Mouse (Mus musculus): Measurements from ENCODE around the gene 4930556J24Rik.
"Not testable (repeated sequence)": the region's sequence is repeated elsewhere in the genome, so short reads cannot be mapped to it uniquely, and the experiment has no call there.

4930556J24Rik gene

GRCm38 (mm10) chr11:3976678-3977077, at the start of gene 4930556J24Rik:
TSS of gene 4930556J24Rik (minus strand) at chr11:3976778.
- no peak for DNase-seq (ENCODE audit: low read depth, low spot score)
- Histone ChIP-seq H3K27me3 (ENCODE audit: control insufficient read depth, insufficient read depth, low read length, poor library complexity, severe bottlenecking) (no peaks in the 10 kb centered on the region), H3K36me3 (ENCODE audit: control insufficient read depth, insufficient read depth, low read length, poor library complexity, severe bottlenecking) (peaks cover 27% of the 10 kb centered on the region)

GRCm38 (mm10) chr11:4023321-4023720, 46.7 kb upstream of the 4930556J24Rik start:
- Histone ChIP-seq H3K36me3 (ENCODE audit: control insufficient read depth, insufficient read depth, low read length, poor library complexity, severe bottlenecking) (no peaks in the 10 kb centered on the region), H3K27me3 (ENCODE audit: control insufficient read depth, insufficient read depth, low read length, poor library complexity, severe bottlenecking) (no peaks in the 10 kb centered on the region)
- DNase-seq (ENCODE audit: low read depth, low spot score), result no peak

GRCm38 (mm10) chr11:4022111-4022510, 45.5 kb upstream of the 4930556J24Rik start:
- H3K36me3 ChIP-seq (ENCODE audit: control insufficient read depth, insufficient read depth, low read length, poor library complexity, severe bottlenecking); DNase-seq (ENCODE audit: low read depth, low spot score); H3K27me3 ChIP-seq (ENCODE audit: control insufficient read depth, insufficient read depth, low read length, poor library complexity, severe bottlenecking): not testable (repeated sequence)

- DNase-seq (ENCODE audit: low read depth, low spot score); H3K36me3 ChIP-seq (ENCODE audit: control insufficient read depth, insufficient read depth, low read length, poor library complexity, severe bottlenecking); H3K27me3 ChIP-seq (ENCODE audit: control insufficient read depth, insufficient read depth, low read length, poor library complexity, severe bottlenecking): not testable (repeated sequence)
These were observed 39.2 kb upstream of the 4930556J24Rik start for GRCm38 (mm10) chr11:4015796-4016195.

- Histone ChIP-seq H3K36me3 (ENCODE audit: control insufficient read depth, insufficient read depth, low read length, poor library complexity, severe bottlenecking) (no peaks in the 10 kb centered on the region), H3K27me3 (ENCODE audit: control insufficient read depth, insufficient read depth, low read length, poor library complexity, severe bottlenecking) (no peaks in the 10 kb centered on the region)
- DNase-seq (ENCODE audit: low read depth, low spot score), result no peak
These were observed 36.0 kb upstream of the 4930556J24Rik start for GRCm38 (mm10) chr11:4012616-4013015.

- no peak for DNase-seq (ENCODE audit: low read depth, low spot score)
- Histone ChIP-seq H3K36me3 (ENCODE audit: control insufficient read depth, insufficient read depth, low read length, poor library complexity, severe bottlenecking) (no peaks in the 10 kb centered on the region), H3K27me3 (ENCODE audit: control insufficient read depth, insufficient read depth, low read length, poor library complexity, severe bottlenecking) (no peaks in the 10 kb centered on the region)
These were observed 29.9 kb upstream of the 4930556J24Rik start for GRCm38 (mm10) chr11:4006462-4006861.

- H3K36me3 ChIP-seq (ENCODE audit: control insufficient read depth, insufficient read depth, low read length, poor library complexity, severe bottlenecking), result no peaks in the 10 kb centered on the region
- DNase-seq (ENCODE audit: low read depth, low spot score), result no peak
- no peaks in the 10 kb centered on the region for H3K27me3 ChIP-seq (ENCODE audit: control insufficient read depth, insufficient read depth, low read length, poor library complexity, severe bottlenecking)
These were observed 28.7 kb upstream of the 4930556J24Rik start for GRCm38 (mm10) chr11:4005220-4005805.

- H3K27me3 ChIP-seq (ENCODE audit: control insufficient read depth, insufficient read depth, low read length, poor library complexity, severe bottlenecking), result no peaks in the 10 kb centered on the region
- peak; percentile 67 for DNase-seq (ENCODE audit: low read depth, low spot score)
- H3K36me3 ChIP-seq (ENCODE audit: control insufficient read depth, insufficient read depth, low read length, poor library complexity, severe bottlenecking), result no peaks in the 10 kb centered on the region
These were observed 25.0 kb upstream of the 4930556J24Rik start for GRCm38 (mm10) chr11:4001603-4002002.

GRCm38 (mm10) chr11:3999547-3999946, 23.0 kb upstream of the 4930556J24Rik start:
- Histone ChIP-seq H3K27me3 (ENCODE audit: control insufficient read depth, insufficient read depth, low read length, poor library complexity, severe bottlenecking) (no peaks in the 10 kb centered on the region), H3K36me3 (ENCODE audit: control insufficient read depth, insufficient read depth, low read length, poor library complexity, severe bottlenecking) (no peaks in the 10 kb centered on the region)
- DNase-seq (ENCODE audit: low read depth, low spot score), result no peak

GRCm38 (mm10) chr11:3997978-3998720, 21.6 kb upstream of the 4930556J24Rik start:
- H3K36me3 ChIP-seq (ENCODE audit: control insufficient read depth, insufficient read depth, low read length, poor library complexity, severe bottlenecking), result no peaks in the 10 kb centered on the region
- H3K27me3 ChIP-seq (ENCODE audit: control insufficient read depth, insufficient read depth, low read length, poor library complexity, severe bottlenecking), result no peaks in the 10 kb centered on the region
- DNase-seq (ENCODE audit: low read depth, low spot score), result peak; percentile 35

- no peaks in the 10 kb centered on the region for H3K27me3 ChIP-seq (ENCODE audit: control insufficient read depth, insufficient read depth, low read length, poor library complexity, severe bottlenecking)
- H3K36me3 ChIP-seq (ENCODE audit: control insufficient read depth, insufficient read depth, low read length, poor library complexity, severe bottlenecking), result no peaks in the 10 kb centered on the region
- DNase-seq (ENCODE audit: low read depth, low spot score), result no peak
These were observed 20.3 kb upstream of the 4930556J24Rik start for GRCm38 (mm10) chr11:3996840-3997239.

- Histone ChIP-seq H3K27me3 (ENCODE audit: control insufficient read depth, insufficient read depth, low read length, poor library complexity, severe bottlenecking) (no peaks in the 10 kb centered on the region), H3K36me3 (ENCODE audit: control insufficient read depth, insufficient read depth, low read length, poor library complexity, severe bottlenecking) (no peaks in the 10 kb centered on the region)
- no peak for DNase-seq (ENCODE audit: low read depth, low spot score)
These were observed 18.9 kb upstream of the 4930556J24Rik start for GRCm38 (mm10) chr11:3995511-3995910.

GRCm38 (mm10) chr11:3993914-3994313, 17.3 kb upstream of the 4930556J24Rik start:
- H3K27me3 ChIP-seq (ENCODE audit: control insufficient read depth, insufficient read depth, low read length, poor library complexity, severe bottlenecking), result no peaks in the 10 kb centered on the region
- DNase-seq (ENCODE audit: low read depth, low spot score), result no peak
- no peaks in the 10 kb centered on the region for H3K36me3 ChIP-seq (ENCODE audit: control insufficient read depth, insufficient read depth, low read length, poor library complexity, severe bottlenecking)

GRCm38 (mm10) chr11:3993132-3993531, 16.6 kb upstream of the 4930556J24Rik start:
- H3K36me3 ChIP-seq (ENCODE audit: control insufficient read depth, insufficient read depth, low read length, poor library complexity, severe bottlenecking), result no peaks in the 10 kb centered on the region
- no peak for DNase-seq (ENCODE audit: low read depth, low spot score)
- H3K27me3 ChIP-seq (ENCODE audit: control insufficient read depth, insufficient read depth, low read length, poor library complexity, severe bottlenecking), result no peaks in the 10 kb centered on the region

GRCm38 (mm10) chr11:3989748-3990147, 13.2 kb upstream of the 4930556J24Rik start:
- no peaks in the 10 kb centered on the region for H3K27me3 ChIP-seq (ENCODE audit: control insufficient read depth, insufficient read depth, low read length, poor library complexity, severe bottlenecking)
- H3K36me3 ChIP-seq (ENCODE audit: control insufficient read depth, insufficient read depth, low read length, poor library complexity, severe bottlenecking), result no peaks in the 10 kb centered on the region
- no peak for DNase-seq (ENCODE audit: low read depth, low spot score)

Data from splenic B cell, adult 2 months (primary cell).